Mouse (Mus musculus) ES-E14 (cell line): ENCODE measurements at regions not wholly inside any gene's neighbourhood (a gene's known extent, or its start where the extent isn't known, plus 50 kb on each side); places are given as distances from the start of the nearest gene placed in this dataset.
"Not testable (repeated sequence)": the region's sequence is repeated elsewhere in the genome, so short reads cannot be mapped to it uniquely, and the experiment has no call there.

Experiments
- CHD2 ChIP-seq: IDR thresholded peaks from 2 replicates; pipeline ENCODE4 v1.6.1; 2014; ENCODE audit warnings: mild to moderate bottlenecking, low read depth, low read length, inconsistent platforms
- HCFC1 ChIP-seq: IDR thresholded peaks from 2 replicates; pipeline ENCODE4 v1.6.1; 2012; ENCODE audit warnings: low read length, inconsistent platforms, borderline replicate concordance; ENCODE audit not compliant: insufficient read depth
- MAFK ChIP-seq: IDR thresholded peaks from 2 replicates; pipeline ENCODE4 v1.6.1; 2014; ENCODE audit warnings: mild to moderate bottlenecking, low read depth, low read length, inconsistent platforms; ENCODE audit not compliant: insufficient read depth
- ZC3H11A ChIP-seq: IDR thresholded peaks from 2 replicates; pipeline ENCODE4 v1.6.1; 2012; ENCODE audit warnings: low read depth, mild to moderate bottlenecking, inconsistent platforms, low read length, borderline replicate concordance
- ZNF384 ChIP-seq: IDR thresholded peaks from 2 replicates; pipeline ENCODE4 v1.6.1; 2012; ENCODE audit warnings: low read depth, low read length, inconsistent platforms

- TF ChIP-seq CHD2, MAFK, ZNF384, ZC3H11A, HCFC1: not testable (repeated sequence)
These were observed 584.2 kb upstream of the Cadm2 start for GRCm38 (mm10) chr16:68204908-68205307.
